Mouse (Mus musculus) forebrain, embryonic 12.5 days (tissue): ENCODE data around the gene Asic2. TPM values are rescaled to one million over a fixed set of nuclear protein-coding genes. Genes with fewer than 3 reads are reported as not detected.

Experiments
- ATAC-seq: fragments of 200-750 bp; cut with Nextera tagmentation; 2 replicates; pipeline ENCODE4 v1.8.0; 2017; ENCODE audit warnings: moderate TSS enrichment; ENCODE audit not compliant: low FRiP score
- H3K27ac ChIP-seq: fragments of 300-500 bp; sonication (generic); 2 replicates; pipeline ENCODE4 v1.5.1; 2016; ENCODE audit warnings: mild to moderate bottlenecking
- H3K27me3 ChIP-seq: fragments of 300-500 bp; sonication (generic); 2 replicates; pipeline ENCODE4 v1.6.1; 2016; ENCODE audit warnings: mild to moderate bottlenecking
- H3K36me3 ChIP-seq: fragments of 300-500 bp; sonication (generic); replicated peaks from 2 replicates; pipeline ENCODE4 v1.6.1; 2016; ENCODE audit warnings: mild to moderate bottlenecking
- H3K4me1 ChIP-seq: fragments of 300-500 bp; sonication (generic); 2 replicates; pipeline ENCODE4 v1.6.1; 2016
- H3K4me2 ChIP-seq: fragments of 300-500 bp; sonication (generic); 2 replicates; pipeline ENCODE4 v1.6.1; 2016; ENCODE audit warnings: mild to moderate bottlenecking, moderate library complexity
- H3K4me3 ChIP-seq: fragments of 300-500 bp; sonication (generic); replicated peaks from 2 replicates; pipeline ENCODE4 v1.5.1; 2016; ENCODE audit warnings: mild to moderate bottlenecking
- H3K9ac ChIP-seq: fragments of 300-500 bp; sonication (generic); 2 replicates; pipeline ENCODE4 v1.6.1; 2016; ENCODE audit warnings: mild to moderate bottlenecking
- H3K9me3 ChIP-seq: fragments of 300-500 bp; sonication (generic); 2 replicates; pipeline ENCODE4 v1.6.1; 2016
- WGBS: fragments of 180-500 bp; shearing (Covaris S2); methylation state at CpG from one replicate; pipeline ENCODE4 v1.1.7; 2016; 5-methylcytosine and 5-hydroxymethylcytosine counted together
- polyA plus RNA-seq: library from polyadenylated mRNA; unstranded; fragments of >200 nt; fragmentation: Nextera tagmentation; extraction: Ambion mirVana; gene quantifications from 2 replicates; pipeline ENCODE4 v1.2.1, GENCODE M21; 2016

Asic2 gene
- polyA plus RNA-seq, 1 experiment from 2014 or later, result 3.3 TPM

DNA sequence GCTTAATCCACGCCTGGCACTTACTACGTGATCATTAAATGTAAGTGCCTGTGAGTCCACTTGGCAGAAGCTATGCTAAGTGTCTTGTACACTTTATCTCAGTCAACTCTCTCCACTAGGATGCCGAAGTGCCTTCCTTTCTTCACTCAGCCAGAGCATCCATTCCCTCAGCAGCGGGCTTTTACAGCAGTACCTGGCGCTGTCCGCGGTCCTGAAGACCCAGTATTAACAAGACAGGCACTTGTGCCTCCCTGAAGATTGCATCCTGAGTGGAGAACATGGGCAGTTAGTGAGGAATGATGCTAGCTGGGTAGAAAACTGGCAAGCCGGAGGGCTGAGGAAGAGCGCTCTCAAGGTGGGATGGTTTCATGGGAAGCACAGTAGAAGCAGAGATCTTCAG, 852.6 kb downstream of the Asic2 start:
- H3K36me3 ChIP-seq, result no peaks in the 10 kb centered on the region
- H3K9me3 ChIP-seq, result no peaks in the 10 kb centered on the region
- no peak overlapping the region for H3K4me3 ChIP-seq
- peaks cover 7% of the 10 kb centered on the region; the same call in 1 of the 2 replicates for H3K4me1 ChIP-seq
- H3K27me3 ChIP-seq, result no peaks in the 10 kb centered on the region
- H3K9ac ChIP-seq, result no peak overlapping the region
- WGBS, result 44% methylated on average over 9 of the region's 9 CpGs
- no peak overlapping the region for H3K27ac ChIP-seq
- H3K4me2 ChIP-seq, result no peak overlapping the region
- ATAC-seq, result no peak

DNA sequence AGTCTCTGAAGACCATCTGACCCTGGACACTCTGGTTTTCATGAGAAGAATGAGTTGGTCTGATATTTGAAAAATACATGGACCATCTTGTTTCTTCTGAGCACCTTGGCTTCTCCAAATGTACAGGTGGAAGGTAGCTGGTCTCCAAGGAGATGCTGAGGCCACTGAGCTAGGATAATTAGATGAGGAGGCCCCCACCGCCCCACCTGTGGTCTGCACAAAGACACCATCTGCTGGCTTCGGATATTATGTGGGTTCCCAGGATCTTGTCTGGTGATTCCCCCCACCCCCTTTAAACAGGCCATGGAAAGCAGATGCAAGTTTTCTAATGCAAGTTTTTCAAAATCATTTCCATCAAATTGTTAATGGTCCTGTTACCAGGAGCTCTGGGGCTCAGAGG, 856.6 kb downstream of the Asic2 start:
- Histone ChIP-seq H3K9me3 (no peaks in the 10 kb centered on the region), H3K4me3 (no peak overlapping the region), H3K27me3 (no peaks in the 10 kb centered on the region), H3K27ac (no peak overlapping the region), H3K4me2 (no peak overlapping the region), H3K36me3 (no peaks in the 10 kb centered on the region), H3K9ac (no peak overlapping the region), H3K4me1 (peaks cover 2% of the 10 kb centered on the region; the same call in 1 of the 2 replicates)
- WGBS, result 84% methylated on average over 2 of the region's 2 CpGs
- no peak for ATAC-seq

DNA sequence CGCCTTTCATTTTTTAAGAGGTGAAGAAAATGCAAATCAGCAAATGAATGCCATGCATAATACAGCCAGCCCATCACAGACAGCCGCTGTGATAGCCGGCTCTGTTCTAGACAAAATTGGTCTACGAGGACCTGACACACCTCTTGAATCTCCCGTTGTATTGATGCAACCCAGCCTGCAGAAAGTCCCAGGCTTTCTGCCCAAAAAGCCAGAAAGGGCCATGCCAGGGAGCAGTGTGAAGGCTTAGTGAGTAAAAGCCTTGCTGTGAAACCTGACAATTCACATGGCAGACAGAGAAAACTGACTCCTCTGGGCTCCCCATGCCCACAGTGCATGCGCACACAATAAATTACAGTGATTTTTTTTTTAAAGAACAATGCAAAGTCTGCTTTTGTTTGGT, 858.2 kb downstream of the Asic2 start:
- no peak overlapping the region for H3K27ac ChIP-seq
- no peak overlapping the region for H3K4me3 ChIP-seq
- ATAC-seq, result no peak
- 72% methylated on average over 6 of the region's 6 CpGs for WGBS
- peaks cover 2% of the 10 kb centered on the region; the same call in 1 of the 2 replicates for H3K4me1 ChIP-seq
- no peaks in the 10 kb centered on the region for H3K9me3 ChIP-seq
- H3K27me3 ChIP-seq, result no peaks in the 10 kb centered on the region
- no peak overlapping the region for H3K9ac ChIP-seq
- no peak overlapping the region for H3K4me2 ChIP-seq
- H3K36me3 ChIP-seq, result no peaks in the 10 kb centered on the region

DNA sequence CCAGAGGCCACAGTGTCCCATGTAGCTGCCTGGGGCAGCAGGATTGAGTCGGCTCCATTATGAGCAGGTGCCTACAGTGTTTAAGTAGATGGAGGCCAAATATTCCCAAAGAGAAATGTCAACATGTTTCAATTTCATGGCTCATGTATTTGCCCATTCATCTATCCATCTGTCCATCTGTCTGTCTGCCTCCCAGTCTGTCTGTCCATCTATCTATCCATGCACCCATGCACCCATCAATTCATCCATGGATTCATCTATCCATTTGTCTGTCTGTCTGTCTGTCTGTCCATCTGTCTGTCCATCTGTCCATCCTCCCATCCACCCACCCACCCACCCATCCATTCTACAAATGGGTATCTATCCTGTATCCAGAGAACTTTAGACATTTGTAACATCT, 861.3 kb downstream of the Asic2 start:
- Histone ChIP-seq H3K4me2 (no peak overlapping the region), H3K4me3 (no peak overlapping the region), H3K9me3 (no peaks in the 10 kb centered on the region), H3K4me1 (peaks cover 2% of the 10 kb centered on the region; the same call in 1 of the 2 replicates), H3K36me3 (no peaks in the 10 kb centered on the region), H3K27ac (no peak overlapping the region), H3K27me3 (no peaks in the 10 kb centered on the region), H3K9ac (no peak overlapping the region)
- no peak for ATAC-seq
- 95% methylated on average over 1 of the region's 1 CpGs for WGBS

DNA sequence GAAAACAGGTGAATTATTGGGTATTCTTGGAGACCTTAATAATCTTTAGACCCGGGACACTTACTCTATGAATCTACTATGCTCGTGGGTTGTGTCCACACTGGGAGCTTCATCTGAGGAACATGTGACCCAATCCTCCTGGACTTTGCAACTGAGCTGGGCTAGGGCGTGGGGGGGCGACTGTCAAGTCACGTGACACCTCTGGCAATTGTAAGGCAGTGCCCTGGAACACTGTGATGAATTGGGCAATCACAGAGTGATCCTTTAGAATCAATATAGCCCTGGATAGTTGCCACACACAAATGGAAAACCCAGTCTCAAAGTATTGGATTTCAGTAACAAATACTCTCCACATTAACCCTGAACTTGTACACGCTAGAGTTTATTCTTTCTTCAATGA, 867.4 kb downstream of the Asic2 start:
- Histone ChIP-seq H3K9ac (no peak overlapping the region), H3K4me3 (no peak overlapping the region), H3K4me1 (no peaks in the 10 kb centered on the region), H3K36me3 (no peaks in the 10 kb centered on the region), H3K4me2 (no peak overlapping the region), H3K9me3 (no peaks in the 10 kb centered on the region), H3K27ac (no peak overlapping the region), H3K27me3 (no peaks in the 10 kb centered on the region)
- no peak for ATAC-seq
- WGBS, result 77% methylated on average over 6 of the region's 6 CpGs

DNA sequence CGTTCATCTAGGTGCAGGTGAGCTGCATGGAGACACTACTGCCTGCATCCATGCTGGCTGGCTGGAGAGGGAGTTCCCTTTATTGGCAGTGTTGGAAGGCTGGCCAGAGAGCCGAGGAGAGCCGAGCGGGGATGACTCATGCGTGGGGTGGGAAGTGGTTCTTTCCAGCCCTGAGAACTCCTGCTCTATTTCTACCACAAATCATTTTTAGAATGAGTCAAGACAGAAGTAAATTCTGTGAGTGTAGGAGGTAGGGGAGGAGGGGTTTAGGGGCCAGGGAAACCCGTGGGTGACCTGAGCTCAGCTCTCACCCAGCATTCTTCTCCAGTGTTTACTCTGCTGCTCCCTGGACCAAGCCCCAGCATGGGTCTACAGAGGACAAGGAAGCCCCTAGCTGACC, 872.2 kb downstream of the Asic2 start:
- H3K27me3 ChIP-seq, result no peaks in the 10 kb centered on the region
- no peaks in the 10 kb centered on the region for H3K4me1 ChIP-seq
- H3K9ac ChIP-seq, result no peak overlapping the region
- no peak for ATAC-seq
- H3K4me3 ChIP-seq, result no peak overlapping the region
- no peak overlapping the region for H3K27ac ChIP-seq
- no peak overlapping the region for H3K4me2 ChIP-seq
- no peaks in the 10 kb centered on the region for H3K36me3 ChIP-seq
- WGBS, result 80% methylated on average over 6 of the region's 6 CpGs
- H3K9me3 ChIP-seq, result no peaks in the 10 kb centered on the region

DNA sequence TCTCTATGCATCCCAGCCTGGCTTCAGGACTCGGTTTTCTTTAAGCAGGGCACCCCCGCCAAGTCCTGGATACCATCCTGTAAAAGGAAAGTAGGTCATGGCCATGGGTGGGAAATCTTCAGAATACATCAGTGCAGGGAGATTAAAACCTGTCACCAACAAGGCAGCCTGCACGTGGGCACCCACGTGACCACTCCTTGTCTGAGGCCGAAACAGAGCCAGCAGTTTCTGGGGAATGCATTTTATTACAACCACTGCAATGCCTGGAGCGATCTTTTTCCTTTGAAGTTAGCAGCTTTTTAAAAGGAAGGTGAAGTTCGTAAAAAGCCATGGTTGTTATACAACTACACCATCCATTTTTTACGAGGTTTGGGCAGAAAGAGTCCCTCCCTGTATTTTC, 873.7 kb downstream of the Asic2 start:
- Histone ChIP-seq H3K9me3 (no peaks in the 10 kb centered on the region), H3K9ac (no peak overlapping the region), H3K4me2 (no peak overlapping the region), H3K4me3 (no peak overlapping the region), H3K36me3 (no peaks in the 10 kb centered on the region), H3K27me3 (no peaks in the 10 kb centered on the region), H3K4me1 (no peaks in the 10 kb centered on the region), H3K27ac (no peak overlapping the region)
- WGBS, result 86% methylated on average over 8 of the region's 8 CpGs
- ATAC-seq, result no peak

DNA sequence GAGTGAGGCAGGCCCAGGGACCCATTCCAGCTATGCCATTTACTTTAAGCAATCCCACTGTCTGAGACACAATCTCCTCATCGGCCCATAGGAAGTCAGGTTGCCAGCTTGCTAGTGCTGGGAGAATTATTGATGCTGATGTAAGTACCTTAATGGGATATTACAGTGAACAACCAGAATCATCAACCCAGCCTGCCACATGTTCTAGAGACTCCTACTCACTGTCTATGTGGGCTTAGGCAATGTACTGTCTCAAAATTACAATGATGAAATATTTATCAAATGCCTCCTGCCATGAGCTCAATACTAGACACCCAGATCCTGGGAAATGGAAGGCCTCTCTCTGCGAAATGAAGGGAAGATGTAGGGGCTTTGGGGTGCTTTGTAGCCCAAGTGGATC, 876.1 kb downstream of the Asic2 start:
- WGBS, result 88% methylated on average over 2 of the region's 2 CpGs
- no peaks in the 10 kb centered on the region for H3K4me1 ChIP-seq
- no peaks in the 10 kb centered on the region for H3K9me3 ChIP-seq
- no peaks in the 10 kb centered on the region for H3K36me3 ChIP-seq
- no peaks in the 10 kb centered on the region for H3K27me3 ChIP-seq
- no peak overlapping the region for H3K4me3 ChIP-seq
- no peak for ATAC-seq
- no peak overlapping the region for H3K9ac ChIP-seq
- H3K4me2 ChIP-seq, result no peak overlapping the region
- no peak overlapping the region for H3K27ac ChIP-seq

DNA sequence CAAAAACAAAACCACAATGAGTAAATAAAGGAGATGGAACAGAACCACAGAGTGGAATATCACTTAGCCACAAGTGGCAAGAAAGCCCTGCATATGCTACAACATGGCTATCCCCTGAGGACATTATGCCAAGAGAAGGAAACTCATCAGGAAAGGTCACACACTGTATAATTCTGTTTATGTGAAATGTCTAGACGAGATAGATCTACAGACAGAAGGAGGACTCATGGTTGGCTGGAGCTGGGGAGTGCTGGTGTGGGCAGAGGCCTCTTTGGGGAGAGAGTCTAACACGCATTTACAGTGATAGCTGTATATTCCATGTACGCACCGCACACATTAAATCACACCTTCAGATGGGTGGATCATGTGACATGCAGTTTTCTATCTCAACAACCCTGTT, 884.4 kb downstream of the Asic2 start:
- Histone ChIP-seq H3K4me3 (no peak overlapping the region), H3K4me2 (no peak overlapping the region), H3K27me3 (no peaks in the 10 kb centered on the region), H3K4me1 (peaks cover 7% of the 10 kb centered on the region; the same call in 1 of the 2 replicates), H3K9me3 (no peaks in the 10 kb centered on the region), H3K9ac (no peak overlapping the region), H3K36me3 (no peaks in the 10 kb centered on the region), H3K27ac (no peak overlapping the region)
- 92% methylated on average over 4 of the region's 4 CpGs for whole genome bisulfite sequencing
- ATAC-seq, result no peak

DNA sequence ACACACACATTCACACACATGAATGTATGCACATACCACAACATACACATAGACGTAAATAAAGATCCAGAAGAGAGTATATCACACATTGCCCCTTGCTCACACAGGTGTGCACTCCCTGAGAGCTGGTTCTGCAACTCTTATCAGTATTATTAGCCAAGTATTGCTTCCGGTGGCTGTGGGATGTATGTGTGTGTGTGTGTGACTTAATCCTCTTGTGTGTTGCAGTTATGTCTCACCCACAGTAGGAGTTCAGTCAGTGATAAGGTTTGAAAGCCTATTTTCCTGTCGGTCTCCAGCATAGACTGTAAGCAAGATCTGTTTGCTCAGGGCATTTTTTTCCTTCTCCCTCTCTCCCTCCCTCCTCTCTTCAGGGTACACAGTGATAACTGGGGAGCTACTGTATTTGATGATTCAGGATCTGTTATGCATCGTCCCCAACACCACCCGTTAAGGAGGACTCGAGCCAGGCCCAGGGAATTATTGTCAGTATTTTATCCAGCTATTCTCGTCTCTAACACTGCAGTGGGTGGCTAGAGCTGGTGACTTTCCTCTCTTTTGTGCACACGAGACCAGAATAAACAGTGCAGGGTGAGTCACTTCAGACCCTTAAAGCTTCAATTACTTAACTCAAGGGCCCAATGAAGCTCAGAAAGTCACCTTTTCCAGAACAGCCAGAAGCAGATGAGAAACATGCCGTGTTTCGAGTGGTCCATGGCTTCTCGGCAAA, 888.0 kb downstream of the Asic2 start:
- WGBS, result 74% methylated on average over 11 of the region's 11 CpGs
- Histone ChIP-seq H3K27ac (no peak overlapping the region), H3K4me3 (no peak overlapping the region), H3K4me2 (no peak overlapping the region), H3K27me3 (no peaks in the 10 kb centered on the region), H3K4me1 (peaks cover 6% of the 10 kb centered on the region; the same call in 1 of the 2 replicates), H3K9ac (no peak overlapping the region), H3K9me3 (no peaks in the 10 kb centered on the region), H3K36me3 (no peaks in the 10 kb centered on the region)
- no peak for ATAC-seq

DNA sequence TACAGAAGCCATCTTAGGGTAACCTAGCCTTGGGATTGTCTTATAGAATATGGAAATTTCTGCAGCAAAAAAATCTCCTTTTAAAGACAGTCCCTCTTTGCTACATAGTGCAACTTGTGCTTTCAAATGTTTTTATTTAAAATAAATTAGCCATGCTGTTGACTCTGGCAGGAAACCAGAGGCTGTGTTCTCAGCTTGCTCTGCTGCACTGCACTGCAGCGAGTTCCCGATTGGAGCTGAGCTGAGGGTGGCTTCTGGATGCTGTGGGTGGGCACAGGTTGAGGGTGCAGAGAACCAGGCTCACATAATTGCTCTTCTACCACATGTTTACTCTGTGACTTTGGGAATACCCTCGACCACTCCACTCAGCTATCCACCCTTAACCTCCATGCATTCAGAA, 889.0 kb downstream of the Asic2 start:
- 79% methylated on average over 3 of the region's 3 CpGs for whole genome bisulfite sequencing
- Histone ChIP-seq H3K4me1 (no peaks in the 10 kb centered on the region), H3K36me3 (no peaks in the 10 kb centered on the region), H3K4me3 (no peak overlapping the region), H3K4me2 (no peak overlapping the region), H3K9me3 (no peaks in the 10 kb centered on the region), H3K27ac (no peak overlapping the region), H3K27me3 (no peaks in the 10 kb centered on the region), H3K9ac (no peak overlapping the region)
- ATAC-seq, result no peak

DNA sequence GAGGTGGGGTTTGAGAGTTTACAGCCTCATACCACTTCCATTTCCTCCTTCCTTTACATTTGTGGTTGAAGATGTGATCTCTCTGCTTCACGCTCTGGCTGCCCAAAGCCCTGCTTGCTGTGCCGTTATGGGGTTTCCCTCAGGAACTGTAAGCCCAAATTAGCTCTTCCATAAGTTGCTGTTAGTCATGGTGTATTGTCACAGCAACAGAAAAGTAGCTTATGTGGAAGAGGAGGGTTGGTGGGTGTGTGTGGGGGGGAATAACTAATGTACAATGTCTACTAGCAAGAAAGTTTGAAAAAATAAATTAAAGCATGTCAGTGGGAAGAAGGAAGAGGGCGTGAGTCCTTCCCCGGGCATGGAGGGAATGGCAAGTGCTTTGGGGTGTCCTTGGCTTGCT, 896.4 kb downstream of the Asic2 start:
- Histone ChIP-seq H3K36me3 (no peaks in the 10 kb centered on the region), H3K27me3 (no peaks in the 10 kb centered on the region), H3K9ac (no peak overlapping the region), H3K4me2 (no peak overlapping the region), H3K4me3 (no peak overlapping the region), H3K27ac (no peak overlapping the region), H3K4me1 (no peaks in the 10 kb centered on the region), H3K9me3 (no peaks in the 10 kb centered on the region)
- 91% methylated on average over 4 of the region's 4 CpGs for WGBS
- no peak for ATAC-seq

DNA sequence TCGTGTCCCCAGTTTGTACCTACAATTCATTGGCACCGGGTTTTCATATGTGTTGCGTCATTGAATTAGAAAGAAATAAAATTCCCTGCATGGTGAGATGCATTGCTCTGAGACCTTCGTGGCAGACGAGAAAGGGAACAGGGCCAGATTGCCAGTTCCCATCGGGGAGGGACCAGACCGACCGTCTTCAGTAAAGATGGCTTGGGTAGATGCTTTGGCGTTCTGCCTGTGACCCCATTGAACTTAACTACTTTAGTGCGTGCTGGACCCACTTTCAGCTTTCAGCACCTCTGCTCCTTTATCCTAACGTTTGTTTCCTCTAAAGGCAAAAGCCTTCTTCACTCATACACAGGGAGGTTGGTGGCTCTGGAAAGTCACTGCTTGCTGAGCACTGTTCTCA, 902.9 kb downstream of the Asic2 start:
- Histone ChIP-seq H3K9me3 (no peaks in the 10 kb centered on the region), H3K27me3 (no peaks in the 10 kb centered on the region), H3K4me3 (no peak overlapping the region), H3K4me2 (no peak overlapping the region), H3K36me3 (no peaks in the 10 kb centered on the region), H3K27ac (no peak overlapping the region), H3K4me1 (no peaks in the 10 kb centered on the region), H3K9ac (no peak overlapping the region)
- ATAC-seq, result no peak
- WGBS, result 92% methylated on average over 11 of the region's 11 CpGs
